7 mouse cellular contexts compared by ENCODE assay signal in the genomic region with DNA sequence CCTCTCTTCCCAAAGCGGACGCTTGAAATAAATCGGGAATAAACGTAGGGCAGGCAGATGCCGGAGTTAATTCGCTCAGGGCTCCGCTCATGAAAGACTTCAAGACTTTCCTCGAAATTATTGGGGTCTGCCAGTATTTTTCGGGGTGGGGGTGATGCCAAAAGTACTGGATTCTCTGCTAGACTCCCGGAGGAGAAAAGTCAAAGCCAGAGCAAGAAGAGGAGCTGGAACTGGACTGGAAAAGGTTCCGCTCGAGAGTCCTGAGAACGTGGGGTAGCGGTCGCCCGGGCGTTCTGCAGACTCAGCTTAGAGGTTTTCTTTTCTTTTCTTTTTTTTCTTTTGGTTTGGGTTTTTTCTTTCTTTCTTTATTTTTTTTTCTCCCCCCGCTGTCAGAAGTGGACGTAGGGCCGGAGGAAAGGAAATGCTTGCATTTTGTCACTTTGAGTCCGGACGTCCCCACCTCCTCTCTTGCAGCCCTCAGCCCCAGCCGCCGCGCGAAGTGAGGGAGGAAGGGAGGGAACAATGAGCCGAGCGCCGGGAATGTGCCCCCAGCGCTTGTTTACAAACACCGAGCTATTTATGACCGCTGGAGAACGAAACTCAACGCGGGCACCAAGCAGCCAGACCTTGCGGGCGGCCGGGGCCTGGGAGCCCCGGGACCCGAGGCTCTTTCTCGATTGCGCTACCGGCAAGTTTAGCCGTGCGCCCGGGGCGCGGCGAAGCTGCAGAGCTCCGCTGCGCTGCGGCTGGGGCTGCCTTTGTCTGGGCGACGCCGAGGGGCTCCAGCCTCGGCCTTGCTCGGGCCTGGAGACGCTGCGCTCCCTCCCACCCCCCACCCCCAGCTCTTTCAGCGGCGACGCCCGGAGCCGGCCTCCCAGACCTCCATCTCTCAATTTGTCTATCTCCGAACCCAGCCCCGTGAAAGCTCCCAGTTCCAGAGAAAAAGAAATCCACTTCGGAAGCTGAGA. TPM values are rescaled to one million over a fixed set of nuclear protein-coding genes. Genes with fewer than 3 reads are reported as not detected.
DNase-seq lines count a peak whose midpoint lies in the region; TF ChIP-seq lines count a peak whose summit lies in the region.

No protein-coding gene starts in this region.

- peak; percentile 70 for DNase-seq in MN1 (ENCODE audit: low spot score)
- DNase-seq in embryo, embryonic 10 days (ENCODE audit: low spot score) = peak; percentile 69
- DNase-seq in heart, adult 8-10 months (ENCODE audit: low spot score) = peak; percentile 67
- peak; percentile 79 for DNase-seq in kidney, postnatal 10 days
- peak; percentile 82 to 88 for DNase-seq in lung, postnatal 4 days
- peak; percentile 66 for DNase-seq in urinary bladder, postnatal 14 days (ENCODE audit: low spot score)

- H3K4me1 ChIP-seq in E14TG2a.4 (replicated peaks; ENCODE audit: low read depth, low read length) = peaks cover 49% of the 10 kb centered on the region

- H3K36me3 ChIP-seq in E14TG2a.4 (ENCODE audit: insufficient read depth, low read length) = no peaks in the 10 kb centered on the region

- peak overlapping the region; percentile 75 for H3K4me3 ChIP-seq in E14TG2a.4 (replicated peaks; ENCODE audit: low read length)

- H3K27me3 ChIP-seq in E14TG2a.4 (ENCODE audit: insufficient read depth, low read length) = peaks cover 79% of the 10 kb centered on the region

- no peaks in the 10 kb centered on the region for H3K9me3 ChIP-seq in E14TG2a.4 (ENCODE audit: low read length)

- TF ChIP-seq CTCF in E14TG2a.4 (conservative IDR thresholded peaks at IDR 0.05; ENCODE audit: low read length) = no peak

RNA-seq across cellular contexts. Expression of a gene that starts 0.7 kb away (rescaled TPM):
- total RNA-seq in heart, adult 8-10 months (2022) = 10 to 100 TPM; 27.9 to 32.8 (median 30.9) TPM

Comparison
In these comparisons a context has a peak if more than half of its experiments do, and no peak if none do; other contexts are left out.
1. Peak in every context shown above with its lines: DNase-seq and H3K4me3 ChIP-seq.